27 mouse cellular contexts compared by ENCODE assay signal in the genomic region with DNA sequence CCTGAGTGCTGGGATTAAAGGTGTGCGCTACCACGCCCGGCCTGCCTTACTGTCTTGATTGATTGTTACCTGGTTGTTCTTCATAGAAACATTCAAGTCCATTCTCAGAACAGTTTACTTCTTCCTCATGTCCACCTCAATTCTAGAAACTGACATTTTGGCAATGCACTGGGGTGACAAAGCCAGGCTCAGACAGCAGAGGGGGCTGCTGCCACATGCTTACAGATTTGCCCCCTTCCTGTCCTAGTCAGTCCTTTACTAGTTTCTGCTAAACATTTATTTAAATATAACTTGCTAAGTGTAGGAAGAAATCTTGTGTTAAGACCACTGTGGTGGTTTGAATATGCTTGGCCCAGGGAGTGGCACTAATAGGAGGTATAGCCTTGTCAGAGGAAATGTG.
A peak's percentile ranks its signal among the peaks of the same experiment; 100 is the strongest.
DNase-seq lines count a peak whose midpoint lies in the region; ATAC-seq and TF ChIP-seq lines count a peak whose summit lies in the region.
"Had no signal": no experiment of that assay in that cellular context is flagged by ENCODE, and none has a peak within 500 bp of the region (broad histone marks: within the 10 kb centered on the region; RNA-seq: fewer than 3 reads in every experiment).

No protein-coding gene starts in this region.

- no peak for DNase-seq in forebrain, postnatal 0 days
- DNase-seq in layer of hippocampus, adult 2 months (ENCODE audit: low spot score in 2 of 2) = no peak
- no peak for DNase-seq in layer of hippocampus, postnatal 36 days
- no peak for DNase-seq in lung, postnatal 0 days (ENCODE audit: low spot score)
- DNase-seq in lung, postnatal 10 days = no peak
- no peak for DNase-seq in stomach, postnatal 0 days (ENCODE audit: low spot score)
- no peak for DNase-seq in frontal cortex, postnatal 36 days (ENCODE audit: low spot score in 2 of 2)
- DNase-seq: adrenal gland, postnatal 25 days; cerebellum, adult 2 months; cerebellum, postnatal 14 days; gastrocnemius, postnatal 25 days; heart, adult 11 months; heart, postnatal 4 days; kidney, adult 8-10 months; kidney, postnatal 10 days; right cerebral cortex, postnatal 25 days; thymus, adult 18-20 months; thymus, postnatal 36 days had no signal

- H3K27ac ChIP-seq in forebrain, postnatal 0 days (ENCODE audit: low read depth, low read length) = no peak overlapping the region
- no peak overlapping the region for H3K27ac ChIP-seq in forebrain, embryonic 15.5 days (replicated peaks)
- H3K27ac ChIP-seq in layer of hippocampus, adult 2 months = no peak overlapping the region
- no peak overlapping the region for H3K27ac ChIP-seq in lung, postnatal 0 days (ENCODE audit: low read length)
- no peak overlapping the region for H3K27ac ChIP-seq in stomach, postnatal 0 days (replicated peaks)
- H3K27ac ChIP-seq: hindbrain, embryonic 13.5 days; limb, embryonic 10.5 days; limb, embryonic 15.5 days; liver, embryonic 14.5 days had no signal

- ATAC-seq in forebrain, postnatal 0 days = no peak
- ATAC-seq in forebrain, embryonic 15.5 days (replicated peaks) = no peak
- no peak for ATAC-seq in lung, postnatal 0 days
- no peak for ATAC-seq in stomach, postnatal 0 days (ENCODE audit: low FRiP score, low TSS enrichment)
- ATAC-seq: midbrain, embryonic 16.5 days had no signal

- WGBS in forebrain, postnatal 0 days = 100% methylated on average over 3 of the region's 3 CpGs
- 96% methylated on average over 3 of the region's 3 CpGs for WGBS in forebrain, embryonic 15.5 days
- WGBS in lung, postnatal 0 days = 98% methylated on average over 3 of the region's 3 CpGs
- 95% methylated on average over 3 of the region's 3 CpGs for WGBS in stomach, postnatal 0 days

- H3K27me3 ChIP-seq in forebrain, postnatal 0 days (ENCODE audit: insufficient read depth, low read length) = no peaks in the 10 kb centered on the region
- H3K27me3 ChIP-seq in forebrain, embryonic 15.5 days = no peaks in the 10 kb centered on the region
- H3K27me3 ChIP-seq in lung, postnatal 0 days (replicated peaks; ENCODE audit: insufficient read depth, low read length) = no peaks in the 10 kb centered on the region
- no peaks in the 10 kb centered on the region for H3K27me3 ChIP-seq in stomach, postnatal 0 days (ENCODE audit: control insufficient read depth, insufficient read depth, low read length)
- H3K27me3 ChIP-seq: hindbrain, embryonic 13.5 days; limb, embryonic 15.5 days had no signal

- H3K4me3 ChIP-seq in forebrain, postnatal 0 days (ENCODE audit: low read depth, low read length) = no peak overlapping the region
- H3K4me3 ChIP-seq in forebrain, embryonic 15.5 days = no peak overlapping the region
- no peak overlapping the region for H3K4me3 ChIP-seq in layer of hippocampus, adult 2 months
- no peak overlapping the region for H3K4me3 ChIP-seq in lung, postnatal 0 days (ENCODE audit: low read depth, low read length)
- H3K4me3 ChIP-seq in stomach, postnatal 0 days (ENCODE audit: low read depth, low read length) = no peak overlapping the region
- H3K4me3 ChIP-seq: erythroblast, embryonic 14.5 days; hindbrain, embryonic 13.5 days; limb, embryonic 10.5 days; limb, embryonic 15.5 days had no signal

- no peaks in the 10 kb centered on the region for H3K4me1 ChIP-seq in forebrain, postnatal 0 days (ENCODE audit: insufficient read depth)
- H3K4me1 ChIP-seq in forebrain, embryonic 15.5 days = no peaks in the 10 kb centered on the region
- H3K4me1 ChIP-seq in lung, postnatal 0 days (ENCODE audit: insufficient read depth, low read depth, low read length) = no peaks in the 10 kb centered on the region
- H3K4me1 ChIP-seq in stomach, postnatal 0 days (replicated peaks; ENCODE audit: control insufficient read depth, insufficient read depth) = no peaks in the 10 kb centered on the region
- H3K4me1 ChIP-seq: hindbrain, embryonic 13.5 days had no signal

- no peaks in the 10 kb centered on the region for H3K9me3 ChIP-seq in forebrain, postnatal 0 days (ENCODE audit: low read length)
- no peaks in the 10 kb centered on the region for H3K9me3 ChIP-seq in forebrain, embryonic 15.5 days
- H3K9me3 ChIP-seq in lung, postnatal 0 days (ENCODE audit: low read length) = no peaks in the 10 kb centered on the region
- no peaks in the 10 kb centered on the region for H3K9me3 ChIP-seq in stomach, postnatal 0 days (ENCODE audit: control insufficient read depth, low read length)
- H3K9me3 ChIP-seq: hindbrain, embryonic 13.5 days; limb, embryonic 10.5 days; limb, embryonic 15.5 days had no signal

- H3K36me3 ChIP-seq in forebrain, postnatal 0 days (ENCODE audit: insufficient read depth) = no peaks in the 10 kb centered on the region
- no peaks in the 10 kb centered on the region for H3K36me3 ChIP-seq in forebrain, embryonic 15.5 days
- no peaks in the 10 kb centered on the region for H3K36me3 ChIP-seq in lung, postnatal 0 days (ENCODE audit: insufficient read depth, low read length)
- no peaks in the 10 kb centered on the region for H3K36me3 ChIP-seq in stomach, postnatal 0 days (ENCODE audit: control insufficient read depth, insufficient read depth, low read length)
- H3K36me3 ChIP-seq: hindbrain, embryonic 13.5 days; limb, embryonic 10.5 days; limb, embryonic 15.5 days had no signal

- H3K4me2 ChIP-seq in forebrain, postnatal 0 days (ENCODE audit: low read depth) = no peak overlapping the region
- H3K4me2 ChIP-seq in forebrain, embryonic 15.5 days (replicated peaks) = no peak overlapping the region
- no peak overlapping the region for H3K4me2 ChIP-seq in lung, postnatal 0 days (replicated peaks; ENCODE audit: low read depth, low read length)
- no peak overlapping the region for H3K4me2 ChIP-seq in stomach, postnatal 0 days (replicated peaks; ENCODE audit: low read depth)
- H3K4me2 ChIP-seq: heart, embryonic 11.5 days; hindbrain, embryonic 13.5 days; limb, embryonic 15.5 days; midbrain, embryonic 11.5 days had no signal

- H3K9ac ChIP-seq in forebrain, postnatal 0 days = no peak overlapping the region
- no peak overlapping the region for H3K9ac ChIP-seq in forebrain, embryonic 15.5 days (replicated peaks)
- H3K9ac ChIP-seq in lung, postnatal 0 days (replicated peaks; ENCODE audit: low read depth) = no peak overlapping the region
- H3K9ac ChIP-seq in stomach, postnatal 0 days (ENCODE audit: low read length) = no peak overlapping the region
- H3K9ac ChIP-seq: hindbrain, embryonic 13.5 days; limb, embryonic 15.5 days; liver, embryonic 14.5 days had no signal

- peak; percentile 13; the same call in 1 of the 2 replicates for TF ChIP-seq CTCF in forebrain, postnatal 0 days (IDR thresholded peaks at IDR 0.05; ENCODE audit: low read depth)
- TF ChIP-seq CTCF in layer of hippocampus, adult 2 months (conservative IDR thresholded peaks at IDR 0.05) = peak; percentile 44
- 0 out of 2 replicates have a peak, but pooled peaks have one; percentile 16 for TF ChIP-seq CTCF in lung, postnatal 0 days (IDR thresholded peaks at IDR 0.05)
- TF ChIP-seq CTCF in stomach, postnatal 0 days (IDR thresholded peaks at IDR 0.05; ENCODE audit: low read depth) = peak; percentile 20; the same call in 1 of the 2 replicates

- TF ChIP-seq EP300 in lung, postnatal 0 days (IDR thresholded peaks at IDR 0.05) = no peak
- no peak for TF ChIP-seq EP300 in stomach, postnatal 0 days (optimal IDR thresholded peaks at IDR 0.05)
